Mouse (Mus musculus) myocyte (in vitro differentiated cells): ENCODE measurements around the gene Mdh1. TPM values are rescaled to one million over a fixed set of nuclear protein-coding genes. Genes with fewer than 3 reads are reported as not detected.
"Not testable (repeated sequence)": the region's sequence is repeated elsewhere in the genome, so short reads cannot be mapped to it uniquely, and the experiment has no call there.

Source experiments
- H3K27me3 ChIP-seq: one replicate; pipeline ENCODE4 v1.6.1; 2011; ENCODE audit not compliant: control insufficient read depth, insufficient read depth, insufficient read length
- H3K36me3 ChIP-seq: one replicate; pipeline ENCODE4 v1.6.1; 2011; ENCODE audit not compliant: control insufficient read depth, insufficient read depth
- H3K4me2 ChIP-seq: one replicate; pipeline ENCODE4 v1.6.1; 2011; ENCODE audit warnings: low read depth, control low read depth
- H3K4me3 ChIP-seq: one replicate; pipeline ENCODE4 v1.5.1; 2011; ENCODE audit warnings: mild to moderate bottlenecking, control low read depth, moderate library complexity
- H3K79me2 ChIP-seq: one replicate; pipeline ENCODE4 v1.6.1; 2011; ENCODE audit not compliant: control insufficient read depth, insufficient read depth
- H3ac ChIP-seq: one replicate; pipeline ENCODE4 v1.6.1; 2011; ENCODE audit not compliant: control insufficient read depth, insufficient read length
- CEBPB ChIP-seq: IDR thresholded peaks from 2 replicates; pipeline ENCODE4 v1.6.1; 2011; ENCODE audit warnings: mild to moderate bottlenecking, moderate library complexity; ENCODE audit not compliant: poor library complexity, insufficient read depth, severe bottlenecking
- E2F4 ChIP-seq: IDR thresholded peaks from one replicate; pipeline ENCODE4 v1.6.1; 2011; ENCODE audit warnings: mild to moderate bottlenecking, control low read depth, moderate library complexity; ENCODE audit not compliant: insufficient read depth
- MAX ChIP-seq: IDR thresholded peaks from one replicate; pipeline ENCODE4 v1.6.1; 2011; ENCODE audit warnings: low read depth, mild to moderate bottlenecking, control low read depth
- MYOD1 ChIP-seq, 3 experiments: IDR thresholded peaks; one replicate each; pipeline ENCODE4 v1.6.1; 2011; ENCODE audit warnings: control low read depth in 2 of 3, low read depth in 2 of 3, mild to moderate bottlenecking in 2 of 3, moderate library complexity in 1 of 3; ENCODE audit not compliant: insufficient read length in 2 of 3, control insufficient read depth in 1 of 3
- MYOG ChIP-seq, 3 experiments: IDR thresholded peaks; one replicate each; pipeline ENCODE4 v1.6.1; 2011; ENCODE audit warnings: control low read depth in 2 of 3, low read depth in 2 of 3, mild to moderate bottlenecking in 2 of 3; ENCODE audit not compliant: insufficient read length in 2 of 3, control insufficient read depth in 1 of 3, insufficient read depth in 1 of 3
- POLR2A ChIP-seq: IDR thresholded peaks from one replicate; pipeline ENCODE4 v1.6.1; 2011; ENCODE audit warnings: low read depth, mild to moderate bottlenecking, control low read depth, moderate library complexity; ENCODE audit not compliant: insufficient read length
- POLR2AphosphoS2 ChIP-seq: IDR thresholded peaks from one replicate; pipeline ENCODE4 v1.6.1; 2011; ENCODE audit warnings: low read depth, control low read depth; ENCODE audit not compliant: insufficient read length
- REST ChIP-seq: IDR thresholded peaks from one replicate; pipeline ENCODE4 v1.6.1; 2011; ENCODE audit warnings: mild to moderate bottlenecking, control low read depth, moderate library complexity; ENCODE audit not compliant: insufficient read depth, insufficient read length
- SRF ChIP-seq: IDR thresholded peaks from one replicate; pipeline ENCODE4 v1.6.1; 2011; ENCODE audit warnings: low read depth; ENCODE audit not compliant: control insufficient read depth, insufficient read length
- TCF12 ChIP-seq: IDR thresholded peaks from one replicate; pipeline ENCODE4 v1.6.1; 2011; ENCODE audit warnings: mild to moderate bottlenecking, control low read depth; ENCODE audit not compliant: poor library complexity, insufficient read depth, severe bottlenecking
- TCF3 ChIP-seq: IDR thresholded peaks from one replicate; pipeline ENCODE4 v1.6.1; 2011; ENCODE audit warnings: low read depth, control low read depth; ENCODE audit not compliant: insufficient read length
- USF1 ChIP-seq: IDR thresholded peaks from one replicate; pipeline ENCODE4 v1.6.1; 2011; ENCODE audit warnings: low read depth, mild to moderate bottlenecking, control low read depth, moderate library complexity
- polyA plus RNA-seq: library from polyadenylated mRNA; unstranded; fragments of >200 nt; fragmentation: generic; extraction: Trizol; gene quantifications from one replicate; pipeline ENCODE4 v1.2.1, GENCODE M21; 2012; ENCODE audit warnings: missing spikeins

Gene Mdh1
- polyA plus RNA-seq, 1 experiment = 184 TPM

DNA sequence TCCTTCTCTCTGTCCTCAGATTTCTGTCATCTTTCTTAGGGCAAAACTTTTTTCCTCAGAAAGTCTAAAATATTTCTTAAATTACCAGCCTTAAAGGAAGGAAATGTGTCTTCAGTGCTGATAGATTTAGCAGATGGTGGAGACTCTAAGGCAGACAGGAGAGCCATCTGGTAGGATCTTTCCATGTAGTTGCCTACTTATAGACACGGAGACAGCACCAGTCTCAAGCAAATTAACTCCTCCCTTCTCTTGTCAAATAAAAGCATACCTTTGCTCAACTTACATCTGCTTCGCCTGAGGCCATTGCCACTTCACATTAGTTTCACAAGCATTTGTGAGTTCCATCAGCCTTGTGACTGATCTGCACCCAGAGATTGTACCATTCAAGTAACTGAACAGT, 27.1 kb downstream of the Mdh1 start:
- Histone ChIP-seq H3K79me2 (no peaks in the 10 kb centered on the region), H3K27me3 (no peaks in the 10 kb centered on the region), H3ac (no peak overlapping the region), H3K4me2 (no peak overlapping the region), H3K36me3 (no peaks in the 10 kb centered on the region), H3K4me3 (no peak overlapping the region)
- TF ChIP-seq POLR2A = no peak
- TF ChIP-seq MAX = no peak
- no peak for TF ChIP-seq TCF3
- TF ChIP-seq MYOG (IDR thresholded peaks at IDR 0.05; ENCODE audit: control insufficient read depth in 1 of 3, insufficient read depth in 1 of 3, insufficient read length in 2 of 3, low read depth in 2 of 3) = no peak
- no peak for TF ChIP-seq SRF
- TF ChIP-seq POLR2AphosphoS2 = no peak
- no peak for TF ChIP-seq REST
- TF ChIP-seq CEBPB = no peak

DNA sequence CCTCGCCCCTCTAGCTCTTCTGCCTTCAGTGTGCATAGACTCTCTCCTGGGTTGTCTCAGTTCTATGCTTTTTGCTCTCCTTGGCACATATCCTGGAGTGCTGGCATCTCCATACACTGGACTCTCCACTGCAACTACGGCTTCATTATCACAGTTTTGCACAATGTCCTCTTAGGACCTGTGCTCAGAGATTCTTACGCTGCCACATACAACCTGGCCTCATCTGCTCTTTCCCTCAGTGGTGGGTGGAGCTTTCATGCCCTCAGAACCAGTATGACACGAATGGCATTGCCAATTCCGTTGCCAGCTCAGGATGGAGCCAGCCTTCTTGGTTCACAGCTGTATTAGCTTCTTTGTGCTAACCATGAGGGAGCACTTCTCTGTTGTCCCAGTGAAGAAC, 29.4 kb downstream of the Mdh1 start:
- Histone ChIP-seq H3K4me2 (no peak overlapping the region), H3K79me2 (no peaks in the 10 kb centered on the region), H3K4me3 (no peak overlapping the region), H3K27me3 (no peaks in the 10 kb centered on the region), H3K36me3 (no peaks in the 10 kb centered on the region), H3ac (no peak overlapping the region)
- TF ChIP-seq MYOG (IDR thresholded peaks at IDR 0.05; ENCODE audit: control insufficient read depth in 1 of 3, insufficient read depth in 1 of 3, insufficient read length in 2 of 3, low read depth in 2 of 3) (no peak), MYOD1 (IDR thresholded peaks at IDR 0.05; ENCODE audit: control insufficient read depth in 1 of 3, insufficient read length in 2 of 3, low read depth in 2 of 3) (no peak), MAX (no peak)

DNA sequence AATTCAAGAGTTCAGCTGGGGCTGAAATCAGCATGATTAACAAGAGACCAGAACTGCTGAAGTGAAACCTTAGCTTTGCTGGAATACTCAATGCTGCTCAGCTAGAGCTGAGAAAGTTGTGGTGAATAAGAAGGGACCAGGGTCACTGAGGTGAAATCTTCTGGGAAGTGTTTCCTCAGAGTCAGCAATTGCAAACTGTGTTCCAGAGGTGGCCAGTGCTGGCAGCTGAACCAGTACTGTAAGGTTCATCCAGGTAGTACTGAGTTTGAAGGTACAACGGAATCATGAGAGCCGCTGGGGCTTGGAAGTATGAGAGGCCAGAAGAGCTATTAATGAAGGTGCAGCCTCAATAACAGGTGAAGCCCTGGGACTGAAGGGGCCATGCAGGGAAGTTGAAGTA, 31.5 kb downstream of the Mdh1 start:
- H3ac ChIP-seq = no peak overlapping the region
- H3K36me3 ChIP-seq = no peaks in the 10 kb centered on the region
- TF ChIP-seq MYOG (IDR thresholded peaks at IDR 0.05; ENCODE audit: control insufficient read depth in 1 of 3, insufficient read depth in 1 of 3, insufficient read length in 2 of 3, low read depth in 2 of 3) (no peak), TCF3 (no peak), CEBPB (no peak), USF1 (no peak), MYOD1 (IDR thresholded peaks at IDR 0.05; ENCODE audit: control insufficient read depth in 1 of 3, insufficient read length in 2 of 3, low read depth in 2 of 3) (no peak), TCF12 (no peak), MAX (no peak), REST (no peak), POLR2AphosphoS2 (no peak), E2F4 (no peak), POLR2A (no peak), SRF (no peak)
- H3K4me3 ChIP-seq = no peak overlapping the region
- H3K4me2 ChIP-seq = no peak overlapping the region
- H3K79me2 ChIP-seq = no peaks in the 10 kb centered on the region
- H3K27me3 ChIP-seq = no peaks in the 10 kb centered on the region

DNA sequence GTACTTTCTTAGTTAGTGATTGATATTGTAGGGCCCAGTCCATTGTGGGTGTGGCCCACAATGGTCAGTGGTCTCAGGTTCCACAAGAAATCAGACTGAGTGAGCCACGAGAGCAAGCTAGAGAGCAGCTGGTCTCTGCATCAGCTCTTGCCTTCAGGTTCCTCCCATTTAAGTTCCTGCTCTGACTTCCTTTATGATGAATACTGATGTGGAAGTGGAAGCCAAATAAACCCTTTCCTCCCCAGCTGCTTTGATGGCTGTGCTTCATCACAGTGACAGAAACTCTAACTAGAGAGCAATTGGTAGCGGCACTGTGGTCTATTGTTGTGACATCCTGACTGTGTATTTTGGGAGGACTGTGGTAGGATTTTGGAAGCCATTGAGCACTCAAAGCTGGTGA, 32.1 kb downstream of the Mdh1 start:
- no peak overlapping the region for H3K4me2 ChIP-seq
- H3ac ChIP-seq = no peak overlapping the region
- no peaks in the 10 kb centered on the region for H3K36me3 ChIP-seq
- TF ChIP-seq USF1 = no peak
- TF ChIP-seq MAX = no peak
- TF ChIP-seq MYOG (IDR thresholded peaks at IDR 0.05; ENCODE audit: control insufficient read depth in 1 of 3, insufficient read depth in 1 of 3, insufficient read length in 2 of 3, low read depth in 2 of 3) = no peak
- no peak for TF ChIP-seq REST
- no peak for TF ChIP-seq MYOD1 (IDR thresholded peaks at IDR 0.05; ENCODE audit: control insufficient read depth in 1 of 3, insufficient read length in 2 of 3, low read depth in 2 of 3)
- TF ChIP-seq POLR2A = no peak
- no peak for TF ChIP-seq CEBPB
- no peak for TF ChIP-seq SRF
- TF ChIP-seq E2F4 = no peak
- no peak for TF ChIP-seq POLR2AphosphoS2
- TF ChIP-seq TCF12 = no peak
- no peak for TF ChIP-seq TCF3
- H3K27me3 ChIP-seq = no peaks in the 10 kb centered on the region
- H3K79me2 ChIP-seq = no peaks in the 10 kb centered on the region
- no peak overlapping the region for H3K4me3 ChIP-seq

DNA sequence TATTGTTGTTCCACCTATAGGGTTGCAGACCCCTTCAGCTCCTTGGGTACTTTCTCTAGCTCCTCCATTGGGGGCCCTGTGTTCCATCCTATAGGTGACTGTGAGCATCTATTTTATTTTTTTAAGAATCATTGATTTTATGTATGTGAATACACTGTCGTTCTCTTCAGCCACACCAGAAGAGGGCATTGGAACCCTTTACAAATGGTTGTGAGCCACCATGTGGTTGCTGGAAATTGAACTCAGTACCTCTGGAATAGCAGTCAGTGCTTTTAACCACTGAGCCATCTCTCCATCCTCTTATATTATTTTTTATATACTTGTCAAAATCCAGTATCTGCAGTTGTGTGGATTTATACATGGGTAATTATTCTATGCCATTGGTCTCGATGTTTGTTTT, 41.3 kb downstream of the Mdh1 start:
- H3ac ChIP-seq, H3K36me3 ChIP-seq, H3K4me2 ChIP-seq, H3K79me2 ChIP-seq, H3K4me3 ChIP-seq, H3K27me3 ChIP-seq: not testable (repeated sequence)
